Mouse (Mus musculus) urinary bladder, postnatal 25 days (tissue): ENCODE measurements around the gene Ripk3.

ENCODE experiments used
- DNase-seq: peaks from one replicate; pipeline ENCODE4 v3.0.0; 2022; ENCODE audit warnings: low spot score

The Ripk3 gene

GRCm38 (mm10) chr14:55795380-55796163, 6.9 kb upstream of the Ripk3 start:
- DNase-seq, result peak; percentile 3

GRCm38 (mm10) chr14:55793946-55794345, 5.3 kb upstream of the Ripk3 start:
- peak; percentile 5 for DNase-seq

GRCm38 (mm10) chr14:55793461-55793860, 4.8 kb upstream of the Ripk3 start:
- DNase-seq, result no peak

- DNase-seq, result peak; percentile 2
These were observed 934 bp downstream of the Ripk3 start for GRCm38 (mm10) chr14:55787731-55788130.

DNA sequence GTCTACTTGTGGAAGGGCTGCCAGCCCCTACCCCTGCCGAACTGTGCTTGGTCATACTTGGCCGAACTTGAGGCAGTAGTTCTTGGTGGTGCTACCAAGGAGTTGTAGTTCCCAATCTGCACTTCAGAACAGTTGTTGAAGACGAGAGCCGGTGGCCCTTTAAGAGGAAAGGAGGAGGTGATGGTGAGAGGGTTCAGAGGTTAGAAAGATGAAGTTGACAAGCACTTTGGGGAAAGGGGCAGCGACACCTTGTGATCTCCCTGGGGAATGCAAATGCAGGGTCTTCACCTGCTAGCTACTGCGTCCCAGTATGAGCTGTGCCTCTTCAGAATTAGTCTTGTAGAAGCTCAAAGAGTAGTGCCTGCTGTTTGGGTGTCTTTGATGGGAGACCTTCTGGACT, 3.5 kb downstream of the Ripk3 start:
- peak; percentile 2 for DNase-seq

DNA sequence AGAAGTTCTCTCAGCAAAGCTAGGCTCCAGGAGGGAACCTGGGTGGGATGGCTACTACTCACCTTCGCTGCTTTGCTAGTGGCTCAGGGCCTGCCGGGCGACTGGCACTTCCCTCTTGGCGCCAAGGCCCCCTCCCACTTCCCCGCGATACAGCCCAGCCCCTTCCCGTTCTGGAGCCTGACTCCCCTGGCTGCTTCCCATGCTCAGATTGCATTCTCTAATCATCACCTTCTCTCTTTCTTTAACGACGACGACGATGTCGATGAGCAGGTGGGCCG, 4.8 kb downstream of the Ripk3 start, which contains the start of gene Adcy4:
Gene Adcy4, minus strand, starts transcription at position 138 of the 278 bp plus-strand sequence.
- peak; percentile 2 for DNase-seq

- DNase-seq, result peak; percentile 11
These were observed 5.3 kb downstream of the Ripk3 start for GRCm38 (mm10) chr14:55783171-55783957.

- peak; percentile 2 for DNase-seq
These were observed 6.2 kb downstream of the Ripk3 start for GRCm38 (mm10) chr14:55782361-55782960.

GRCm38 (mm10) chr14:55781310-55781709, 7.4 kb downstream of the Ripk3 start:
- DNase-seq, result peak; percentile 58

GRCm38 (mm10) chr14:55780736-55781135, 7.9 kb downstream of the Ripk3 start:
- peak; percentile 3 for DNase-seq

GRCm38 (mm10) chr14:55779656-55780055, 9.0 kb downstream of the Ripk3 start:
- no peak for DNase-seq

GRCm38 (mm10) chr14:55778686-55779085, 10.0 kb downstream of the Ripk3 start:
- DNase-seq, result no peak

- DNase-seq, result no peak
These were observed 10.9 kb downstream of the Ripk3 start for GRCm38 (mm10) chr14:55777806-55778205.

- DNase-seq, result no peak
These were observed 11.5 kb downstream of the Ripk3 start for GRCm38 (mm10) chr14:55777176-55777575.

GRCm38 (mm10) chr14:55776711-55777110, 12.0 kb downstream of the Ripk3 start:
- no peak for DNase-seq

DNA sequence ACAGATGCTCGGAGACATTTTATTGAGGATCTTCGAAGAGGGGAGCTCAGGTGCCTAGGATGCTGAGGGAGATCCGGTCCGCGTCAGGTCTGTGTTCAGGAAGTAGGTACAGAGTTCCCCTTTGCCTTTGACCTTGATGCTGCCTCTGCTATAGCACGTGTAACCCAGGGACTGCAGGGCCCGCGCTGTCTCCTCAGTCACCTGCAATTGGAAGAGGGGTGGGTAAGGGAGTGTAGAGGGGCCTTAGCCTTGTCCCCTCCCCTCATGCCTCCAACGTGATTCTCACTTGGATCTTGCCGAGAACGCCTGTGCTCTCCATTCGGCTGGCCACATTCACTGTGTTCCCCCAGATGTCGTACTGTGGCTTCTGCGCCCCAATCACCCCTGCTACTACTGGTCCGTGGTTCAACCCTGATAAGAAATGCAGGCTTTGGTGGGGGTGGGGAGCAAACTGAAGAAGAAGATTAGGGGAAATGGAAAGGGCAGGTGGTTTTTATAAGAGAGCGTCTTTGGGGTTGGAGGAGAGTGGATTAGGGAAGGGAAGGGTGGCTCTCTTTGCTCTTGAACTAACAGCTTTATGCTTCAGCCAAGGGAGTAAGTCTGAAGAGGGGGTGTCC, 19.5 kb downstream of the Ripk3 start:
- no peak for DNase-seq

DNA sequence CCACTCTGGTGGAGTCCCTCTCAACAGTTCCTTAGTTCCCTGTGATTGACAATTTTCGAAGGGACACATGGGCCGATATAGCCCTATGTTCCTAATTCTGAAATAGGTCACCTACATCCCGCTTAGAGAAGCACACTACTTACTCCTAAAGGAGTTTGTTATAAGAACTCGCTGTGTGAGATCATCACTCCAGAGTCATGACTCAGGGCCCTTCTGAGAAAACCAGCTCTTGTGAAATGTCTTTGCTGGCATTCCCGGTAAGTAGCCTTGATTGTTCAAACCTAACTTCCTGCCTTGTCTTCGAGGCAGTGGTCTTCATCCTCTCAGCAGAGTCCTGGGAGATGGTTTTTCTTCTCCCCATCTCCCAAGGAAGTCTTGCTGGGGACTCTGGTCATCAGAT, 20.1 kb downstream of the Ripk3 start:
- no peak for DNase-seq

GRCm38 (mm10) chr14:55767519-55768414, 20.9 kb downstream of the Ripk3 start:
- peak; percentile 59 for DNase-seq

- no peak for DNase-seq
These were observed 23.0 kb downstream of the Ripk3 start, which contains the start of gene Ltb4r1 for GRCm38 (mm10) chr14:55765696-55766095. Ltb4r1 (plus strand) TSS chr14:55765962.

- no peak for DNase-seq
These were observed 25.5 kb downstream of the Ripk3 start for GRCm38 (mm10) chr14:55763166-55763565.
